Mouse (Mus musculus) gastrocnemius, postnatal 14 days (tissue): Measurements from ENCODE around the gene Irf4. TPM values are rescaled to one million over a fixed set of nuclear protein-coding genes. Genes with fewer than 3 reads are reported as not detected.

Experiments used
- DNase-seq: peaks from one replicate; pipeline ENCODE4 v3.0.0; 2021; ENCODE audit warnings: mixed read lengths
- intact Hi-C: fragments of 180-260 bp; cut with DNase I; formaldehyde crosslinking; loops from one replicate; pipeline ENCODE4 v1.15.1; 2025; ENCODE audit warnings: low total_unique reads
- total RNA-seq, 2 experiments: library from RNA; stranded (reverse); gene quantifications; 2 replicates each; pipeline ENCODE4 v1.2.3; 2021

Gene Irf4
- total RNA-seq, 2 experiments from 2014 or later = 0.78 to 1.2 TPM

GRCm38 (mm10) chr13:30732709-30733445, 16.1 kb upstream of the Irf4 start:
- intact Hi-C loops = no loop called here
- no peak for DNase-seq

DNA sequence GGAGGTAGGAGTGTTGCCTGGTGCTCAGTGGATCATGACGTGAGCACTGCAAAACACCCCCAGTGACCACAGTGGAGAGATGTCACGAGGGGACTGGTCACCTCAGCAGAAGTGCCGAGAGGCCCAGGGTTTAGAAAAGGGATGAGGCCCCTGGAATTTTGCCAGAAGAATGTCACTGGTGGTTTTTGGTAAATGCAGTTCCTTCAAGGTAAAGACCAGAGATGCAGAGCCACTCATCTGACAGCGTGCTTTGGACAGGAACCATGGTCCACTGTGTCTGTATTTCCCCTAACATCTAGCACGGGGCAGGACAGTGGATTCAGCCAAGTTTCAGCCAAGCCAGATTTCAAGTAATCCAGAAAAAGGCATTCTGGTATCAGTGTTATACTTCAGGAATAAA, 12.3 kb upstream of the Irf4 start:
- intact Hi-C loops = no loop called here
- DNase-seq = no peak

DNA sequence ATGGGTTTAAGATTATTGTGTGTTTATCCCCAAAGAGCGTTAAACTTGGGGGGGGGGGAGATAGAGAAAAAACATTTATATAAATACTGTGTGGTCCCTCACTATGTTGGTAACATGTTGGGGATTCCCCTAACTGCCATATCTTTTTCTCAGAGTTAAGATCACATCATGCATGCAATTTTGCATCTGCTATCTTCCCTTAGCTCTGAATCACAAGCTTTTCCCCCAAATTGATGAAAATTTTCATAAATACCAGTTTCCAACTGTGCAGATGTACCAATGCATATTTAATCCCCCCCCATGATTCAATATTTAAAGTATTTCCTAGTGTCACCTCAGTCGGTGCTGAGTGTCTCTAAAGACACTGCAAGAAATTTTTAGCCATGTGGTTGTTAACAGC, 11.8 kb upstream of the Irf4 start:
- intact Hi-C loops = no loop called here

DNA sequence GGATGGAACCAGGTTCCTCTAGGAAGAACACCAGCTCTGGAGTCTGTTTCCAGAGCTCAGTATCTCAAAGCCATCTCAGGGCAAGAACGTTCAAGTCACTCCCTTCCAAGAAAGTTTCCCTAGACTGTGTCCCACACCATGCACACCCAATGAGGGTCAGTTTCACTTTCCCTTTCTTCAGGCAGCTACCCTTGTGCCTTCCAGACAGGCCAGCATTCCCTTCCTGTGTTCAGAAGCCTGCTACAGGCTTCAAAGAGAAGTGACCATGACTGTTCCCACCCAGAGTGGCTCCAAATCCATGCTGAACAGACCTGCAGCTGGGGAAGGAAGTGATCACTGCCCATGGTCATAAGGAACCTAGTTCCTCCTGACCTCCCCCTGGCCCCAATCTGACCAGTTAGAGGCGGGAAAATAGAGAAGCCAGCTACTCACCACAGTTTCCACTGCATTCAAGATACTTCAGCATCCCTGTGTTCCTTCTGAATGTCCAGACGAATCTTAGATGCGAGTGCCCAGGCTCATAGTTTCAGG, 10.7 kb upstream of the Irf4 start:
- intact Hi-C loops = no loop called here

More for the DNA sequence above, 11.8 kb upstream of the Irf4 start:
- DNase-seq = no peak

GRCm38 (mm10) chr13:30741172-30741571, 7.9 kb upstream of the Irf4 start:
- no peak for DNase-seq
- intact Hi-C loops = no loop called here

More for the DNA sequence above, 10.7 kb upstream of the Irf4 start:
- no peak for DNase-seq

DNA sequence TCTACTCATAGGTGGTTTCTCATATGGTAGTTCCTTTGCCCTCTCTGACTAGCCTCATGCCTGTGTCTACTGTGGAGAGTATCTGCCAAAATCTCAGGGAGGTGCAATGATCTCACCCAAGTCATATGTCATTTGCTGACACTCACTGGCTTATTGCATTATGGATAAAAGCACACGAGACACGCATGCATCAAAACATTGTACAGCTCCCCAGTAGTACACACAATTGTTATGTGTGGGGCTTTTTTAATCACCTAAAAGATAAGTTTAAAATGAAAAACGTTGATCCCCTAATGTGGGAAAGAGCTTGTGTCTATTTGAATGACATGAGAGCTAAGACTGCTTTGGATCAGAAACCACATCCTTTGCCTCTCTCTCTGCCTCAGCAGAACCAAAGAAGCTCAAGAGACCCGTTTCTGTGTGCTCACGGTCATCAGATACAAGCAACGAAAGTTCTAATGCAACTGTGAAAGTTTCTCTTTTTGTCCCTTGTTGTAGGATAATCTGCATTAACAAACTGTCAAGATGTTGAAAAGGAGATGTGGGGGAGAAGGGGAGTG, 6.5 kb upstream of the Irf4 start:
- intact Hi-C loops = no loop called here
- DNase-seq = no peak

- DNase-seq = no peak
- intact Hi-C loops = no loop called here
Measured at GRCm38 (mm10) chr13:30745121-30745520, 3.9 kb upstream of the Irf4 start.

GRCm38 (mm10) chr13:30747068-30747467, 2.0 kb upstream of the Irf4 start:
- DNase-seq = no peak
- intact Hi-C loops = no loop called here

- intact Hi-C loops = no loop called here
- DNase-seq = no peak
Measured at GRCm38 (mm10) chr13:30747504-30747903, 1.5 kb upstream of the Irf4 start.

DNA sequence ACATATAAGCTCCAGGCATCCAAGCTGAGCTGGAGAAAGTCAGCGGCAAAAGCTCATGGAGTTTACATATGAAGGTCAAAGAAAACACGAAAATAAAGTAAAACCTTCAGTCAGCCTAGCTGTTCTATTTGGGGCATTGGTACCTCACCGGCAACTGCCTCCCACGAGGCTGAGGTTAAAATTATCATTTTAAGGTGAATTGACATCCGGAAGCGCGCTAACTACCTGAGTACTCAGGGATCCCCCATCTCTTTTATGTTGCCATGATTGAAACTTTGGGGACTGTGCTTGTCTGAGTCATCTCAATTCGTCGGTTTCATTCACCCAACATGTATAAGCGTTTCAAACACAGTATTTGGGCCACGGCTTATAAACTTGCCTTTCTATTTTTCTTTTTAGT, 705 bp upstream of the Irf4 start:
- intact Hi-C loops = no loop called here
- no peak for DNase-seq

- intact Hi-C loops = no loop called here
- DNase-seq = no peak
Measured at GRCm38 (mm10) chr13:30749557-30750141, 623 bp downstream of the Irf4 start.

- peak; percentile 20 for DNase-seq
- intact Hi-C loops = no loop called here
Measured at GRCm38 (mm10) chr13:30750461-30751303, 1.7 kb downstream of the Irf4 start.

GRCm38 (mm10) chr13:30751304-30751580, 2.2 kb downstream of the Irf4 start:
- no peak for DNase-seq
- intact Hi-C loops = no loop called here

DNA sequence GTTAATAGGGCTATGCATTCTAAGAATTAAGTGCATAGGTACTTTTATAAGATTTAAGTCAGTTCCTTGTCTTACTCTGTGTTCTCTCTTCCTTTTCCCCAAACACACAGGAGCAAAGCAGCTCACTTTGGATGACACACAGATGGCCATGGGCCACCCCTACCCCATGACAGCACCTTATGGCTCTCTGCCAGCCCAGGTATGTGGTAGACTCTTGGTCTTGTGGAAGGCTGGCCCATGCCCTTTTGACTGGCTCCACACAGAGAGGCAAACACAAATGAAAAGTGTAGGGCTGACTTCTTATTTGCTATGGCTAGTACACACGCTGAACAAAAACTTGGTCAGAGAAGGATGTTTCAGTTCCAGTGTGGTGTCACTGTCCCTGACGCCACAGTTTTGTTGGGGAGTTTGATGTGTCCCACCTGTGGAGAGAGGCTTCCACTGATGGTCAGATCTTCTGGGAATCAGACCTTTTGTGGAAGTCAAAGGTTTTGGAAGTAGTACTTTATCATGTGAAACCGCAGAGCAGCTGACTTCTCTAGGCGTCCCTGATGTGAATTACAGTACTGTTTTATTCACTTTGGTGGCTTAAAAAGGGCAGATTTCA, 3.7 kb downstream of the Irf4 start:
- no peak for DNase-seq
- intact Hi-C loops = no loop called here

GRCm38 (mm10) chr13:30753441-30753840, 4.4 kb downstream of the Irf4 start:
- DNase-seq = no peak

GRCm38 (mm10) chr13:30754066-30754465, 5.0 kb downstream of the Irf4 start:
- no peak for DNase-seq
- intact Hi-C loops = no loop called here

More at GRCm38 (mm10) chr13:30753441-30753840, 4.4 kb downstream of the Irf4 start:
- intact Hi-C loops = no loop called here

GRCm38 (mm10) chr13:30754825-30755476, 5.9 kb downstream of the Irf4 start:
- intact Hi-C loops = no loop called here
- DNase-seq = no peak

DNA sequence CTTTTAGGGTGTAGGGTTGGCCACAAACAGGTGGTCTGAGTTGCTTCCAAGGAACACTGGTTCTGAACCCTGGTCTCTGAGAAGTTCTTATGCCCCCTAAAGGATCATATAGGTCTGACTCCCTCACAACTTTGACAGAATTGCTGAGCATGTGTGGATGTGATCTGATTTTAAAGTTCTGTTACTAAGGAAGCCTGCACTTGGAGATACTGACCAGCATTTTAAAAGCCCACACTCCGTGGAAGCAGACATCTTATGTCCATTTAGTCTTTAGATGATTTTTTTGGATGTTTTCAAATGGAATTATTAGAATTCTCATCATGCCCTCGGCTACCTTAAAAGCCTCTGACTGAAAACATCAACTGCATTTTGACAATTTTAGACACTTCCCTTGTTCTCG, 6.6 kb downstream of the Irf4 start:
- intact Hi-C loops = no loop called here
- no peak for DNase-seq

GRCm38 (mm10) chr13:30755998-30756639, 7.1 kb downstream of the Irf4 start:
- DNase-seq = no peak
- intact Hi-C loops = no loop called here
